Mouse (Mus musculus) brain, embryonic 14.5 days (tissue): ENCODE measurements at regions not wholly inside any gene's neighbourhood (a gene's known extent, or its start where the extent isn't known, plus 50 kb on each side); places are given as distances from the start of the nearest gene placed in this dataset.

Source experiments
- CTCF ChIP-seq: fragments of 200-500 bp; IDR thresholded peaks from 2 replicates; pipeline ENCODE4 v1.5.1; 2012; ENCODE audit warnings: inconsistent platforms, mild to moderate bottlenecking, moderate library complexity, borderline replicate concordance; ENCODE audit not compliant: insufficient read depth, insufficient read length; ENCODE audit errors: extremely low read depth
- POLR2A ChIP-seq: fragments of 200-500 bp; IDR thresholded peaks from 2 replicates; pipeline ENCODE4 v1.6.1; 2012; ENCODE audit warnings: mild to moderate bottlenecking, inconsistent platforms, borderline replicate concordance; ENCODE audit not compliant: poor library complexity, insufficient read depth, insufficient read length, severe bottlenecking; ENCODE audit errors: extremely low read depth

- TF ChIP-seq CTCF (no peak), POLR2A (no peak)
Measured at GRCm38 (mm10) chr6:121531825-121532389, 58.4 kb upstream of the Iqsec3 start.
